Mouse (Mus musculus) hindbrain, embryonic 14.5 days (tissue): ENCODE measurements around the gene Gipr. TPM values are rescaled to one million over a fixed set of nuclear protein-coding genes. Genes with fewer than 3 reads are reported as not detected.

Experiments used
- ATAC-seq: fragments of 200-750 bp; cut with Nextera tagmentation; 2 replicates; pipeline ENCODE4 v1.8.0; 2017; ENCODE audit warnings: moderate number of reproducible peaks, mild to moderate bottlenecking, moderate TSS enrichment, moderate library complexity; ENCODE audit not compliant: low FRiP score
- DNase-seq: peaks from one replicate; pipeline ENCODE4 v3.0.0-alpha.2; 2015; ENCODE audit warnings: low spot score
- H3K27ac ChIP-seq: fragments of 300-500 bp; sonication (generic); 2 replicates; pipeline ENCODE4 v1.5.1; 2014; ENCODE audit warnings: mild to moderate bottlenecking, moderate library complexity
- H3K27me3 ChIP-seq: fragments of 300-500 bp; sonication (generic); 2 replicates; pipeline ENCODE4 v1.6.1; 2014; ENCODE audit warnings: mild to moderate bottlenecking, low read length, mixed read lengths; ENCODE audit not compliant: control insufficient read depth, insufficient read depth
- H3K36me3 ChIP-seq: fragments of 300-500 bp; sonication (generic); replicated peaks from 2 replicates; pipeline ENCODE4 v1.6.1; 2014; ENCODE audit not compliant: control insufficient read depth, insufficient read depth
- H3K4me1 ChIP-seq: fragments of 300-500 bp; sonication (generic); replicated peaks from 2 replicates; pipeline ENCODE4 v1.6.1; 2014; ENCODE audit warnings: antibody characterized with exemption, low read length, mixed read lengths; ENCODE audit not compliant: control insufficient read depth, insufficient read depth
- H3K4me2 ChIP-seq: fragments of 300-500 bp; sonication (generic); replicated peaks from 2 replicates; pipeline ENCODE4 v1.6.1; 2014; ENCODE audit warnings: mild to moderate bottlenecking, moderate library complexity
- H3K4me3 ChIP-seq: fragments of 300-500 bp; sonication (generic); replicated peaks from 2 replicates; pipeline ENCODE4 v1.5.1; 2014; ENCODE audit warnings: mild to moderate bottlenecking, low read length
- H3K9ac ChIP-seq: fragments of 300-500 bp; sonication (generic); 2 replicates; pipeline ENCODE4 v1.6.1; 2014
- H3K9me3 ChIP-seq: fragments of 300-500 bp; sonication (generic); 2 replicates; pipeline ENCODE4 v1.6.1; 2016; ENCODE audit warnings: low read length; ENCODE audit not compliant: control insufficient read depth
- WGBS: fragments of 180-500 bp; shearing (Covaris S2); extraction: QIAGEN DNeasy Blood & Tissue Kit; methylation state at CpG from one replicate; pipeline ENCODE4 v1.1.7; 2014; 5-methylcytosine and 5-hydroxymethylcytosine counted together
- polyA plus RNA-seq: library from polyadenylated mRNA; unstranded; fragments of >200 nt; fragmentation: Nextera tagmentation; extraction: Ambion mirVana; gene quantifications from 2 replicates; pipeline ENCODE4 v1.2.1, GENCODE M21; 2014

The Gipr gene
- polyA plus RNA-seq, 1 experiment from 2014 or later = 0.62 TPM

GRCm38 (mm10) chr7:19148180-19148874 is 17.6 kb downstream of the Gipr start:
- Histone ChIP-seq H3K27ac (peak overlapping the region; percentile 81), H3K9ac (peak overlapping the region; percentile 74), H3K4me2 (peak overlapping the region; percentile 73), H3K4me3 (peak overlapping the region; percentile 59), H3K27me3 (no peaks in the 10 kb centered on the region), H3K9me3 (no peaks in the 10 kb centered on the region), H3K4me1 (peaks cover 18% of the 10 kb centered on the region), H3K36me3 (peaks cover 30% of the 10 kb centered on the region)
- WGBS = 14% methylated on average over 20 of the region's 20 CpGs
- DNase-seq (no peak), ATAC-seq (no peak)

GRCm38 (mm10) chr7:19147497-19148045 is 18.4 kb downstream of the Gipr start:
- Histone ChIP-seq H3K4me1 (peaks cover 18% of the 10 kb centered on the region), H3K27me3 (no peaks in the 10 kb centered on the region), H3K4me2 (peak overlapping the region; percentile 73), H3K36me3 (peaks cover 28% of the 10 kb centered on the region), H3K27ac (no peak overlapping the region), H3K4me3 (peak overlapping the region; percentile 59; the same call in 1 of the 2 replicates), H3K9ac (no peak overlapping the region), H3K9me3 (no peaks in the 10 kb centered on the region)
- 65% methylated on average over 6 of the region's 6 CpGs for WGBS
- ATAC-seq (no peak), DNase-seq (no peak)

GRCm38 (mm10) chr7:19146793-19147192 is 19.1 kb downstream of the Gipr start:
- no peak for ATAC-seq
- no peak overlapping the region for H3K9ac ChIP-seq
- H3K27me3 ChIP-seq = no peaks in the 10 kb centered on the region
- H3K9me3 ChIP-seq = no peaks in the 10 kb centered on the region
- H3K27ac ChIP-seq = no peak overlapping the region
- no peak overlapping the region for H3K4me2 ChIP-seq
- H3K4me3 ChIP-seq = no peak overlapping the region
- WGBS = 93% methylated on average over 10 of the region's 10 CpGs
- no peak for DNase-seq
- peaks cover 21% of the 10 kb centered on the region for H3K36me3 ChIP-seq
- H3K4me1 ChIP-seq = peaks cover 18% of the 10 kb centered on the region

- H3K9me3 ChIP-seq = no peaks in the 10 kb centered on the region
- no peaks in the 10 kb centered on the region for H3K27me3 ChIP-seq
- H3K9ac ChIP-seq = no peak overlapping the region
- H3K4me3 ChIP-seq = no peak overlapping the region
- peaks cover 74% of the 10 kb centered on the region for H3K36me3 ChIP-seq
- H3K27ac ChIP-seq = no peak overlapping the region
- 50% methylated on average over 5 of the region's 5 CpGs for WGBS
- H3K4me1 ChIP-seq = no peaks in the 10 kb centered on the region
- DNase-seq = no peak
- ATAC-seq = no peak
- H3K4me2 ChIP-seq = no peak overlapping the region
These were observed 28.5 kb downstream of the Gipr start for GRCm38 (mm10) chr7:19137380-19137779.

GRCm38 (mm10) chr7:19136673-19137334 is 29.1 kb downstream of the Gipr start:
- no peak overlapping the region for H3K9ac ChIP-seq
- no peak overlapping the region for H3K27ac ChIP-seq
- no peaks in the 10 kb centered on the region for H3K9me3 ChIP-seq
- no peak overlapping the region for H3K4me3 ChIP-seq
- H3K27me3 ChIP-seq = no peaks in the 10 kb centered on the region
- WGBS = 94% methylated on average over 38 of the region's 38 CpGs
- H3K4me1 ChIP-seq = 0 out of 2 replicates have a peak, but pooled peaks cover 4% of the 10 kb centered on the region
- peaks cover 73% of the 10 kb centered on the region for H3K36me3 ChIP-seq
- H3K4me2 ChIP-seq = no peak overlapping the region
- DNase-seq (no peak), ATAC-seq (no peak)

GRCm38 (mm10) chr7:19136168-19136567 is 29.8 kb downstream of the Gipr start:
- 0 out of 2 replicates have a peak, but pooled peaks cover 4% of the 10 kb centered on the region for H3K4me1 ChIP-seq
- no peaks in the 10 kb centered on the region for H3K27me3 ChIP-seq
- DNase-seq (no peak), ATAC-seq (no peak)
- no peak overlapping the region for H3K9ac ChIP-seq
- peaks cover 67% of the 10 kb centered on the region for H3K36me3 ChIP-seq
- WGBS = 97% methylated on average over 13 of the region's 13 CpGs
- no peak overlapping the region for H3K4me2 ChIP-seq
- no peak overlapping the region for H3K4me3 ChIP-seq
- no peaks in the 10 kb centered on the region for H3K9me3 ChIP-seq
- no peak overlapping the region for H3K27ac ChIP-seq

GRCm38 (mm10) chr7:19131324-19131848 is 34.5 kb downstream of the Gipr start:
- Histone ChIP-seq H3K4me1 (peaks cover 12% of the 10 kb centered on the region; the same call in 1 of the 2 replicates), H3K27me3 (no peaks in the 10 kb centered on the region), H3K36me3 (peaks cover 19% of the 10 kb centered on the region), H3K9me3 (no peaks in the 10 kb centered on the region), H3K4me2 (peak overlapping the region; percentile 59), H3K27ac (peak overlapping the region; percentile 88), H3K4me3 (peak overlapping the region; percentile 35), H3K9ac (peak overlapping the region; percentile 53)
- peak; percentile 98 for ATAC-seq
- under 1% methylated on average over 39 of the region's 39 CpGs for WGBS
- peak; percentile 95 for DNase-seq

- Histone ChIP-seq H3K27ac (peak overlapping the region; percentile 88), H3K4me1 (peaks cover 12% of the 10 kb centered on the region; the same call in 1 of the 2 replicates), H3K4me3 (peak overlapping the region; percentile 35), H3K27me3 (no peaks in the 10 kb centered on the region), H3K9ac (peak overlapping the region; percentile 50), H3K9me3 (no peaks in the 10 kb centered on the region), H3K4me2 (peak overlapping the region; percentile 59), H3K36me3 (peaks cover 12% of the 10 kb centered on the region)
- ATAC-seq (no peak), DNase-seq (no peak)
- WGBS = 32% methylated on average over 4 of the region's 4 CpGs
These were observed 35.3 kb downstream of the Gipr start for GRCm38 (mm10) chr7:19130657-19131056.

GRCm38 (mm10) chr7:19129396-19129795 is 36.5 kb downstream of the Gipr start:
- Histone ChIP-seq H3K4me3 (no peak overlapping the region), H3K27ac (no peak overlapping the region), H3K9ac (no peak overlapping the region), H3K9me3 (no peaks in the 10 kb centered on the region), H3K4me2 (no peak overlapping the region), H3K27me3 (no peaks in the 10 kb centered on the region), H3K36me3 (peaks cover 1% of the 10 kb centered on the region; the same call in 1 of the 2 replicates), H3K4me1 (peaks cover 12% of the 10 kb centered on the region; the same call in 1 of the 2 replicates)
- WGBS = 97% methylated on average over 5 of the region's 5 CpGs
- ATAC-seq = no peak
- DNase-seq = no peak
